Mouse (Mus musculus) large intestine, adult 2 months (tissue): ENCODE results near the gene Pml. TPM values are rescaled to one million over a fixed set of nuclear protein-coding genes. Genes with fewer than 3 reads are reported as not detected.

ENCODE experiments used
- DNase-seq: peaks from one replicate; pipeline ENCODE4 v3.0.0-alpha.2; 2012; ENCODE audit warnings: low read depth, low spot score
- WGBS: fragments of 180-500 bp; shearing (Covaris S2); methylation state at CpG from one replicate; pipeline ENCODE4 v1.1.7; 2018; 5-methylcytosine and 5-hydroxymethylcytosine counted together
- polyA plus RNA-seq: library from polyadenylated mRNA; depleted of rRNA; stranded (reverse); fragments of >200 nt; gene quantifications from 2 replicates; pipeline ENCODE4 v1.2.3, GENCODE M21; 2012

Pml gene
- polyA plus RNA-seq, 1 experiment = 35.1 TPM

DNA sequence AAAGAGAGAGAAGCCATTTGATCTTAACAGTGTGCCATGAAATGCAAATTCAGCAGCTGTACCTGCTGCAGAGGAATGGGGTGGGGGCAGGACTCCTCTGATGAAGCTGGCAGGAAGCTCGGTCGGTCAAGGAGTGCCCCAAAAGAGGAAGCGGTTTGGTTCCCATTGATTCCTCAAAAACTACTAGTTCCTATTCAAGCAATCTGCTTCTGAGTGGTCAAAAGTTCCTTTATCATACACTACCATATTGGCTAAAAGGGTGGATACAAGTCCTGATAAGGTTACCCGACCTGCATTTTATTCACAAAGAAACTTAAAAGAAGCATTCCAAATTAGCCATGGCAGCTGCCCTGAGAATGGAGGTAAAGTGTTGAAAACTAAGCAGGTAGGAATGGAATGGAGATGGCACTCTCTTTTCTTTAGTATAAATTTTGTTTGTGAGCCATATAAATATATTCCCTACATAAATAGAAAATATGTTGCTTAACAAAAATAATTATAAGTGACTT lies 3.4 kb downstream of the Pml start:
- 53% methylated on average over 4 of the region's 4 CpGs for WGBS
- DNase-seq = no peak

DNA sequence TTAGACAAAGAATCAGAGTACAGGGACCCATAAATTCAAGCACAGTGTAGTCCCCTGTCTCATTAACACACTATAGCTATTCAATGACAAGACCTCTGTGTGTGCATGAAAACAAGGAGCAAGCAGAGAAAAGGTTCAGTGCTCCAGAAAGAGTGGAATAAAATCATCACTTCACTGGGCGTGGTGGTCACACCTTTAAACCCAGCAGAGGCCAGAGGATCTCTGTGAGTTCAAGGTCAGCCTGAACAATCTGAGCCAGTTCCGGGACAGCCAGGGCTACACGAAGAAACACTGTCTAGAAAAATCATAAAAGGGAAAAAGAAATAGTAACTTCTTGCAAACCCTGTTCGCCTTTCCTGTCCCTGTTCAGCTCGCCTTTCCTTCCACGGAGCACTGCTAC lies 5.9 kb downstream of the Pml start:
- 30% methylated on average over 6 of the region's 6 CpGs for WGBS
- DNase-seq = no peak

GRCm38 (mm10) chr9:58242696-58243095 lies 6.9 kb downstream of the Pml start:
- WGBS = 33% methylated on average over 5 of the region's 5 CpGs
- DNase-seq = no peak

DNA sequence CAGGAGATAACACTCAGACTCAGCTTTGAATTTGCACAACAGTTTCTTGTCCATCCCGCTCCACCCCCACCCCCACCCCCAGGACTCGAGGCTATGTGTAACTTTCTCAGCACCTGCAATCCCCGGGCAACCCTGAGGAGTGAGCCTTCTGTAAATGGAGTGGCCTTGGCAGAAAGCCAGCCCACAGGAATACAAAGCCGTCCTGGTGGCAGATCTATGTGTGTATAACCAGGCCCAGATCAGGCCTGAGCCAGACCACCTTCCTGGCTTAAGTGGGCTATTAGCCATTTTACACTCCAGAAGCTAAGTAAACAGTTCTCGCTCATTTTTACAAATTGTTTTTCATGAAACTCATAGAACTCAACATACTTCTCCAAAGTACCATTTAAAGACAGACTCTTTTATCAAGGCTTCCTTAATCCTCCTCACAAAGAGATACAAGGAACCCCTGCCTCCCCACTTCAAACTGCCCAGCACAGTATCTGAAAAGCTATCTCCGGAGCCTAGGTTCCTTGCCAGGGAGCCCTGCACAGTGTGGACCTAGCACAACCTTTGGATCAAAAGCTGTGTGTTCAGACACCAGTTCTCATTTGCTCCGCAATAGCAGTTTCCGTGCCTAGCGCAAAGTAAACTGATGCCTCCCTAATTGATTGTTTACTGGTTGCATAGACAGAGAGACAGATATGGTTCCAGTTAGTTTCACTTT lies 7.7 kb downstream of the Pml start:
- DNase-seq = no peak
- WGBS = 25% methylated on average over 9 of the region's 9 CpGs

DNA sequence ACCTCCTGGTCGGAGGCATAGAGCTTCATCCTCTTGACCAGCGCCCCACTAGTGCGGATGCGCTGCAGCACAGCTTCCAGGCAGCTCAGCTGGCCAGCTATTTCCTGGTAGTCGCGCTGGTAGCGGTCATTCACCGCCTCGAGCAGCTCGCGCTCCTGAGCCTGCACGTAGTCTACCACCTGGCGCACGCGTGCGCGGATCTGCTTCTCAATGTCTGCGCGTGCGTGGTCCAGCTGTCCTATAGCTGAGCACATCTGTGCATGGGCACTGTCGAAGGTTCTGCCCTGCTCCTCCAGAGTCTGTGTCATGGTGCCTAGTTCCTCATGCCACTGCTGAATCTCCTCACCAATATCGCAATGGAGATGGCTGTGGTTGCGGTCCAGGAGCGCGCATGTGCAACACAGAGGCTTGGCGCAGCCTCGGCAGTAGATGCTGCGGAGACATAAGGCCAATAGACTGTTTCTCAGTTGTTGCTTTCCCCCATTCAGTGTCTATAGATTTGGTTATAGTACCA lies 15.0 kb downstream of the Pml start:
- no peak for DNase-seq
- WGBS = 97% methylated on average over 28 of the region's 28 CpGs

DNA sequence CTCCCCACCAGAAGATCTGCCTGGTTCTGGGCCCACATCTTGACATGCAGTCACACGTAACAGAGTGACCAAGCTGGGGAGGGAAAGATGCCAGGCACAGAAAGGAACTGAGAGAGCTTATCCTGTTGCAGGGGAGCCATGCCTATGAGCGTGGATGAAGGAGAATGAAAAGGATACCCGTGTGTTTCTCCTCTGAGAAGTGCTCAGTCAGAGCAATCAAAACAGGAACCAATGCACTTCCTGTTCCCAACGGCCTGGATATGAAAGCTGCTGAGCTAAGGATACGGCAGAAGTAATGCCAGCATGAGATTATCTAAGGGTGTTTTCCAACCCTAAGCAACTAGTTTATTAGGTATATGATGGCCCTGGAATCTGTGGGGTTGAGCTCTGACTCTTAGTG lies 17.2 kb downstream of the Pml start:
- 50% methylated on average over 5 of the region's 5 CpGs for WGBS
- no peak for DNase-seq

DNA sequence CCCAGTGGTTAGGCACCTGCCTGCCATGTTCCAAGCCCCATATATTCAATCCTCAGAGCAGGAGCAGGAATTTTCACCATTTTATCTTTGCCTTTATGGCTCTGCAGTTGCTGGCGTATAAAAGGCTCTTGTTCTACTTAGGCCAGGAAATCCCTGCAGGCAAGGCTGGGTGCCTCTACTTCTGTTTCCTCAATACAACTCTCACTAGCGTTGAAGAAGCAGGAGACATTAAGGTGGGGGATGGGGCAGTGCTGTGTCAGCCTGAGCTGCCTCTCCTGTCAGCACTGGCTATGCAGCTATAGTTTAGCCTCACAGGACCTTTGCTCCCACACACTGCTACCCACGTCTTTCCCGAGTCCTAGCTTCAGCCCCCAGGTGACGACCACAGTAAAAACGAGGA lies 17.8 kb downstream of the Pml start:
- no peak for DNase-seq
- 75% methylated on average over 6 of the region's 6 CpGs for WGBS

DNA sequence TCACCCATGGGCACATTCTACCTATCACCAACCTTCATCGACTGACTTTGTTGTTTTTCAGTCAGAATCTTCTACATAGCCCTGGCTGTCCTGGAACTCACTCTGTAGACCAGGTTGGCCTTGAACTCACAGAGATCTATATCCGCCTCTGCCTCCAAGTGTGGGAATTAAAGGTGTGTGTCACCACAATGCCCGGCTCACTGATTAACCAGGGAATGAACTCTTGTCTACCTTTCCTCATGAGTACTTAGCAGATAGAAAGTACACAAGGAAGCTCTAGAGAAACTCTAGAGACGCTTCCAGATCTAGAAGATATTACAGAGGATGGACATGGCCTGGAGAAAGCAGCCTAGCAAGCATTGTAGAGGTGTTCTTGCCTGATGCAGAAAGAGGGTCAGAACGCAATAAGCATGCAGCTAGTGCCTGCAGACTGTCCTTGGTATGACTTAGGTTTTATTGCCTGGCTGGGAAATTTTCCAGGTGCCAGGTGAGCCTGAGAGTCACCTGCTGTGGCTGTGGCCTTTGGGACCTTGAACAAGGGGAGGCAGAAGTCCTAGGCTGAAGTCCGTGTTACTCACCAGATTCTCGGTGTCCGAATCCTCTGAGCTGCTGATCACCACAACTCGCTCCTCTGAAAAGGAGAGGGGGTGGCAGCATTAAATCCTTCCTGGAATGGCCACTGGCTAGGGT lies 20.7 kb downstream of the Pml start:
- 38% methylated on average over 9 of the region's 9 CpGs for WGBS
- no peak for DNase-seq

DNA sequence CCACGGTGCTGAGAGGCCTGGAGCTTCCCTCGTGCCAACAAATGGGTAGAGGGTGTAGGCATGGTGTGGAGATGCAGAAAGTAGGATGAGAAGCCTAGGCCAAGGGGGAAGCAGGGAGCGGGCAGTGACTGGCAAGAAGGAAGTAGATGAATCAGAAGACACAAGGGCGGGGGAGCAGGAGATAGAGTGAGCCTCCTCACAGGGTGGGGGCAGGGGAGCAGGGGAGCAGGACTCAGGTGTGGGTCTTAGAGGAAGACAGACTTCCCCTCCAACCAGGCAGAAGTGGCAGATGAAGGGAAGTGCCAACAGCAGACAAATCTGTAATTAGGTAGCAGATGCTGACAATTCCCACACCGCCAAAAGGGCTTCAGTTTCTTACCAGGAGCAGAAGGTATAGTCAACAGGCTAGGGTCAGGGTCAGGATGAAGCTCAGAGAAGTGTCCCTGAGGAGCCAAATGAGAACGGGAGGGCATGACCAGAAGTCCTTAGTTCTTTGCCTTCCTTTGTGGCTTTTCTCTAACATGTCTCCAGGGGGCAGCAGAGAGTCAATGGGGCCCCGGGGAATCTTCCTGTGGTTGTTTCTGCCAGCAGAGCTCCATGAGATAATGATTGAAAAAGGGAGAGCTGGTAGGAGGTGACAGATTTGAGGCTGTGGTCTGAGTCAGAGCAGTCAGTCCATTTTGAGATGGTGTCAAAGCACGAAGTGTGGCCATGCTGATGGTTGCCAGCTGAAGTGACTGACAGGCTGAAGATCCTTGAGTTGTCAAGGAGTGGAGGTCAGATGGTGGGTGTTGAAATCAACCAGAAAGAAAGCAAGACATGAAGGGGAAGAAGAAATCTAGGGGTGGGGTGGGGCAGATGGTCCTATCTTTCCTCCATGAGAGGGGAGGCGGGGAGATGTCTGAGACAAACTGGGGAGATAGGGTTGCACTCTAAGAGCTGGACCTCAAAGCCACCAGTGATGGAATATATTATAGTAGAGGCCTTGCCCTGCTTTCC lies 23.4 kb downstream of the Pml start:
- DNase-seq = no peak
- 62% methylated on average over 9 of the region's 9 CpGs for WGBS

DNA sequence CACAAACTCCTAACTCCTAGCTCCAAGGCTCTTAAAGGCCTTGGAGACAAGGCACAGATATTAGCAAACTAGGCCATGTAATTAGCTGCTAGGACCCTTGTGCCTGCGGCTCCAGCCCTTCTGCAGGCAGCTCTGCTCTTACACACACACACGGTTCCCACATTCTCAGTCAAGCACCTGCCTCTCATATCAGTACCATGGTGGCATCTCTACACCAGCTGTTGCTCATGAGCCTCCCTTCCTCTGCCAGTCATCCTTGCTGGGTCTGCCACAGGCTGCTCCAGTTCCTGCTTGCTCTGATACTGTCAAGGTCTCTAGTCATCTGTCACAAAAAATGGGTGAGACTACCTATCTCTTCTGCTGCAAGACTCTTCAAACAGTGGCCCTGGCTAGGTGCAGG lies 25.2 kb downstream of the Pml start:
- DNase-seq = no peak
- WGBS = 96% methylated on average over 2 of the region's 2 CpGs

GRCm38 (mm10) chr9:58220218-58220903 lies 29.2 kb downstream of the Pml start:
- no peak for DNase-seq
- WGBS = 71% methylated on average over 24 of the region's 24 CpGs

DNA sequence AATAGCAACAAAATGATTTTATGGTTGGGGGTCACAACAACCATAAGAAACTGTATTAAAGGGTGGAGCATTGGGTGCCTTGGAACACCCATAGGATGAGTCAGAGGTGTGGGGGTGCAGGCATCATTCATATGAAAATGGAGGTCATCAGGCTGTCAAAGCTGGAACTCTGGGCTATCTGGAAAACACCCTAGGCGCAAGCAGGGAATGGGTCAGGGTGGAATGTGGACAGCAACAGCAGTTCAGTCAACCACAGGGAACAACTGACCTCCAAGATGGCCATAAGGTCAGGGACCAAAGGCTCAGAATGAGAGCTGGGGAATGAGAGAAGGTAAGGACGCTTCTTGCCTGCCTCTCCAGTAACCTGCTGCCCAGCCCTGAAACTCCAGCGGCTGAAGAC lies 31.0 kb downstream of the Pml start:
- no peak for DNase-seq
- WGBS = 95% methylated on average over 3 of the region's 3 CpGs

DNA sequence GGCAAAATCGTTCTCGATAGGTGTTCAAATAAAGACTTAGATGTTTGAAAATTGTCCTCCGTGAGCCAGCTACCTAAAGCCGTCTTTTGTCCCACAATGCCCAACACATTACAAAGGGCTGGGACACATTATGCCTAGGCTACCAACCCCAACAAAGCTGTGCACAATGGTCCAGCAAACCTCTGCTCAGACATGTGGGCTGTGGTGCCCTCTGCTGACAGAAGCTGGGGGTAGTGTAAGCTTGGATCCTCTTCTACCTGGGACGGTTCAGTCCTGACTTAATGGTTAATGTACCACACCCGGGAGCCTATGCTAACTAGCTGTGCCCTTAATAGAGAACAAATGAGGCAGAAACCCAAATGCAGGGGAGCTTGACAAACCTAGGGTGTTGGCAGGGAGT lies 33.2 kb downstream of the Pml start:
- DNase-seq = no peak
- WGBS = 57% methylated on average over 6 of the region's 6 CpGs

- no peak for DNase-seq
- WGBS = 41% methylated on average over 8 of the region's 8 CpGs
These were observed 34.9 kb downstream of the Pml start for GRCm38 (mm10) chr9:58214519-58215180.

- no peak for DNase-seq
- WGBS = 8% methylated on average over 5 of the region's 5 CpGs
These were observed 35.7 kb downstream of the Pml start for GRCm38 (mm10) chr9:58213865-58214264.

DNA sequence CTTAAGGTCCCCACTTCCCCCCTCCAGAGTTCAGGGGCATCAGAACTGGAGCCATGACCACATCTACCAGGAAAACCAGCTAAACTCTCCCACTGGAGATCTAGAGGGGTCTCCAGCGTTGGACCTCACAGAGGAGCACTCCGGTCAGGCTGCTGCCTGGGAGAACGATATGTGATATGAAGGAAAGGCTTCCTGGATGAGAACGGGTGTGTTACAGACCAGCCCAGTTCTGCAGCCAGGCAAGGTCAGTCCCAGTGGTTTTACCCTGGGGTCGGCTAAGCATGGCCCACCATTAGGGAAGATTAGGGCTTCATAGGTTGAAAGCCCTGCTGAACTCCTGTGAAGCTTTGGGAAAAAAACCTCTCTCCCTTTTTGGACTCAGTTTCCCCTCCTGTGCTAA lies 36.2 kb downstream of the Pml start:
- DNase-seq = no peak
- WGBS = 50% methylated on average over 5 of the region's 5 CpGs

- WGBS = 76% methylated on average over 2 of the region's 2 CpGs
These were observed 39.3 kb downstream of the Pml start for GRCm38 (mm10) chr9:58210304-58210627.

GRCm38 (mm10) chr9:58209462-58210303 lies 39.9 kb downstream of the Pml start:
- WGBS = 63% methylated on average over 8 of the region's 8 CpGs
- no peak for DNase-seq

More at GRCm38 (mm10) chr9:58210304-58210627, 39.3 kb downstream of the Pml start:
- DNase-seq = no peak
